Mouse (Mus musculus): ENCODE data around the gene Snx14. TPM values are rescaled to one million over a fixed set of nuclear protein-coding genes. Genes with fewer than 3 reads are reported as not detected.

Snx14 gene
- polyA plus RNA-seq, 1 experiment from 2014 or later, result 20.3 TPM

DNA sequence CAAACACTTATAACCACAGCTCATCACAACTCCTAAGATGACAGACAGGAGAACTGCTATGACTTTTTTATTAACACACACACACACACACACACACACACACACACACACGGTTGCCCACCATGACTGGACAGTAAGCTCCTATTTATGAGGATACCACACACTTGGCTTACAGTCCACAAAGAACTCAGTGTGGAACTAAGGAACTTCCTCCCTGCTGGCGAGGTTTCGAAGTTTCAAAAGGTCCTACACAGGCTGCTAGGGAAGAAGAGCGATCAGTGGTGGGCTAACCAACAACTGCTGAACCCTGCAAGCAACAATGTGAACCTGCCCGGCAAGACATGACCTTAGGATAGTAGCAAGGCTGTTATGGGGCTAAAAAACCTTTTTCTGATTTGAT lies 61.3 kb downstream of the Snx14 start:
- TF ChIP-seq CTCF (IDR thresholded peaks at IDR 0.05) (no peak), EP300 (IDR thresholded peaks at IDR 0.05) (no peak)
- Histone ChIP-seq H3K9me3 (ENCODE audit: low read length) (no peaks in the 10 kb centered on the region), H3K36me3 (ENCODE audit: insufficient read depth, low read length) (no peaks in the 10 kb centered on the region; the same call in 1 of the 2 replicates), H3K4me2 (replicated peaks; ENCODE audit: low read depth, low read length) (no peak overlapping the region), H3K4me1 (ENCODE audit: insufficient read depth, low read depth, low read length) (no peaks in the 10 kb centered on the region), H3K27ac (ENCODE audit: low read length) (no peak overlapping the region), H3K4me3 (ENCODE audit: low read depth, low read length) (no peak overlapping the region), H3K9ac (replicated peaks; ENCODE audit: low read depth) (no peak overlapping the region), H3K27me3 (replicated peaks; ENCODE audit: insufficient read depth, low read length) (no peaks in the 10 kb centered on the region)
- ATAC-seq, result no peak
- WGBS, result 87% methylated on average over 5 of the region's 5 CpGs
- no peak for DNase-seq (ENCODE audit: low spot score)

DNA sequence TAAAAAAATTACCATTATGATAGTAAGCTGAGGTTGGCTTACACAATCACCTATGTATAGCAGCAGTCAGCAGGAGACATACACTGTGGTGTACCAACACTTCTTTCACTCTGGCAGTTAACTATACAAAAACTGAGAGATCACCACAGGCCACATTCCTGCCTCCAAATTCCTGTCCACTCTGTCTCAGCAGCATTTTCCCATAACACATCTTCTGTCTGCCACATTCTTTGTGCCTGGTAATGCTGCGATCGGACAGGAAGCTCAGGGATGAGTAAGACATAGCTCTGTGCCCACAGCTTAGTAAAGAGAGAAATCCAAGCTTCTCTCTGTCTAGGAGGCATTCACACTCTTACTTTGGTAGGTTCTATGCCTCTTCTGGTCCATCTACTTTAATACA lies 65.8 kb downstream of the Snx14 start:
- 78% methylated on average over 2 of the region's 2 CpGs for WGBS
- no peaks in the 10 kb centered on the region for H3K36me3 ChIP-seq (ENCODE audit: insufficient read depth, low read length)
- TF ChIP-seq EP300 (IDR thresholded peaks at IDR 0.05), result no peak
- no peak for TF ChIP-seq CTCF (IDR thresholded peaks at IDR 0.05)
- no peaks in the 10 kb centered on the region for H3K9me3 ChIP-seq (ENCODE audit: low read length)
- H3K4me3 ChIP-seq (ENCODE audit: low read depth, low read length), result no peak overlapping the region
- H3K4me2 ChIP-seq (replicated peaks; ENCODE audit: low read depth, low read length), result no peak overlapping the region
- no peak for ATAC-seq
- no peak overlapping the region for H3K9ac ChIP-seq (replicated peaks; ENCODE audit: low read depth)
- DNase-seq (ENCODE audit: low spot score), result no peak
- no peaks in the 10 kb centered on the region for H3K27me3 ChIP-seq (replicated peaks; ENCODE audit: insufficient read depth, low read length)
- no peaks in the 10 kb centered on the region for H3K4me1 ChIP-seq (ENCODE audit: insufficient read depth, low read depth, low read length)
- H3K27ac ChIP-seq (ENCODE audit: low read length), result no peak overlapping the region

DNA sequence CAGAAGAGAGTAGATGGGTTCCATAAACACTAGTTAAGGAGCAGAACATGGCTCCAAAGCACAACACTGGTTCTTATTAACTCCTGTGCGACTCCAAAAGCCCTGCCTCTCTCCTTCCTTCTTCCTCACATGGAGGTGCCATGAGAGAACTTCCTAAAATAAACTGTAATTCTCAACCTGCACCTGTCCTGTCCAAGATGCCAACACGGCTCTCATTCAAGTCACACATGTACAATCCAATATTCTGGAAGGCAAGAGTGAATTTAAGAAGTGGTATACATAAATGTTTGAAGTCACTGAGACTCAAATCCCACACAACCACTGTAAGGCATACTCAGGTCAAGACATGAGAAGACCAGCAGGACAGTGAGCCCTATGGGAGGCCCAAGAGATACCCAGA lies 67.6 kb downstream of the Snx14 start:
- DNase-seq (ENCODE audit: low spot score), result no peak
- H3K9me3 ChIP-seq (ENCODE audit: low read length), result no peaks in the 10 kb centered on the region
- TF ChIP-seq CTCF (IDR thresholded peaks at IDR 0.05) (no peak), EP300 (IDR thresholded peaks at IDR 0.05) (no peak)
- H3K9ac ChIP-seq (replicated peaks; ENCODE audit: low read depth), result no peak overlapping the region
- H3K4me2 ChIP-seq (replicated peaks; ENCODE audit: low read depth, low read length), result no peak overlapping the region
- no peak overlapping the region for H3K4me3 ChIP-seq (ENCODE audit: low read depth, low read length)
- no peak overlapping the region for H3K27ac ChIP-seq (ENCODE audit: low read length)
- no peaks in the 10 kb centered on the region for H3K27me3 ChIP-seq (replicated peaks; ENCODE audit: insufficient read depth, low read length)
- WGBS, result 88% methylated on average over 2 of the region's 2 CpGs
- no peak for ATAC-seq
- no peaks in the 10 kb centered on the region for H3K4me1 ChIP-seq (ENCODE audit: insufficient read depth, low read depth, low read length)
- no peaks in the 10 kb centered on the region for H3K36me3 ChIP-seq (ENCODE audit: insufficient read depth, low read length)

DNA sequence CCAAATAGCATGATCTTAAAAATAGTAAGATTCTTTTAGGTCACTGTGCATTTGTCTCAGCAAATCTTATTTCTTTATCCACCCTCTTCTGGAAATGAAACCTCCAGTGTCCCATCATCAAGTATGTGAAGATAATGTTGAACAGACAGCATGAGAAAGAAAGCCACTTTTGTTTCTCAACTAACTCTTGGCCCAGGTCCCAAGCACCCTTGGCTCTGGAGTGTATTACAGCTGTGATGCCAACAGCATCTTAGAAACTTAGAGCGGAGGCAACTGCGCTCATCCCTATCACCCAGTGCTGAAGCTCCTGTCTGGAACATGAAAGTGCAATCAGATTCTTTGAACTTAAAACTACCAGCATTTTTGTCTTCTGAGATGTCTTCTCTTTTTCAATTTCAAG lies 69.1 kb downstream of the Snx14 start:
- Histone ChIP-seq H3K4me1 (ENCODE audit: insufficient read depth, low read depth, low read length) (no peaks in the 10 kb centered on the region), H3K27me3 (replicated peaks; ENCODE audit: insufficient read depth, low read length) (no peaks in the 10 kb centered on the region), H3K36me3 (ENCODE audit: insufficient read depth, low read length) (no peaks in the 10 kb centered on the region), H3K9ac (replicated peaks; ENCODE audit: low read depth) (no peak overlapping the region), H3K9me3 (ENCODE audit: low read length) (no peaks in the 10 kb centered on the region), H3K27ac (ENCODE audit: low read length) (no peak overlapping the region), H3K4me2 (replicated peaks; ENCODE audit: low read depth, low read length) (no peak overlapping the region), H3K4me3 (ENCODE audit: low read depth, low read length) (no peak overlapping the region)
- no peak for TF ChIP-seq CTCF (IDR thresholded peaks at IDR 0.05)
- TF ChIP-seq EP300 (IDR thresholded peaks at IDR 0.05), result no peak
- ATAC-seq (no peak), DNase-seq (ENCODE audit: low spot score) (no peak)
- WGBS, result 71% methylated on average over 2 of the region's 2 CpGs

DNA sequence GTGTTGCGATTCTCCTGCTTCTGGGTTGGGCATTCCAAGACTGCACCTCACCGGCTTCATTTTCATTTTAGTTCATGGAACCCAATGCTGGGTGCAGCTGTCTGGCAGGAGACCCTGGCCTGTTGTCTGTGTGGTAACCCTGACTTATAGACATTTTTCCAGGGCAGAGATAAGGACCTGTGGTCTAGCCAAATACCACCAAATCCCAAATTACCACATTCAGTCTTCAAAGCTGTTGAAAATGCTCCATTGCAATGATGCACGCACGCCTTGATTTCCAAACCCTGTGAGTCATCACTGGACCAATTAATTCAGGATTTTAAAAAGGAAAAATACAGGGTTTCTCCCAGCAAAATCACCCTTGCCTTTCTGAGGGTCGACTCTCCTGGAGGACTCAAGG lies 70.3 kb downstream of the Snx14 start:
- Histone ChIP-seq H3K4me2 (replicated peaks; ENCODE audit: low read depth, low read length) (no peak overlapping the region), H3K27ac (ENCODE audit: low read length) (no peak overlapping the region), H3K36me3 (ENCODE audit: insufficient read depth, low read length) (no peaks in the 10 kb centered on the region), H3K9me3 (ENCODE audit: low read length) (no peaks in the 10 kb centered on the region), H3K4me3 (ENCODE audit: low read depth, low read length) (no peak overlapping the region), H3K27me3 (replicated peaks; ENCODE audit: insufficient read depth, low read length) (no peaks in the 10 kb centered on the region), H3K4me1 (ENCODE audit: insufficient read depth, low read depth, low read length) (no peaks in the 10 kb centered on the region), H3K9ac (replicated peaks; ENCODE audit: low read depth) (no peak overlapping the region)
- no peak for ATAC-seq
- DNase-seq (ENCODE audit: low spot score), result no peak
- TF ChIP-seq CTCF (IDR thresholded peaks at IDR 0.05) (no peak), EP300 (IDR thresholded peaks at IDR 0.05) (no peak)
- 92% methylated on average over 5 of the region's 5 CpGs for WGBS

DNA sequence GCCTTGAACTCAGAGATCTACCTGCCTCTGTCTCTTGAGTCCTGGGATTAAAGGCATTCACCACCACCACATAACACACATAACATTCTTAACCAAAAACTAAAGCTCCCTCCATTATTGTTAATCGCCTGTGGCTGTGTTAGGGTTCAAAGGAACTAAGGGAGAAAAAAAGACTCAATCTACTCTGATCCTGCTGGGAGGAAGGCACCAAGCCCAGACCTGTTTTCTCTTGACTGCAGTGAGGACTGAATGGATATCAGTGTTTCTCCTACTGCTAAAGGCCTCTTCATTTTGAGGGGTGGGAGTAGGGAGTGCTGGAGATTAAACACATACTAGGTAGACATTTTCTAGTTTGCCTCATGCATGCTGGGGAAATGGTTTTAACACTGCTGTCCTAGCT lies 71.0 kb downstream of the Snx14 start:
- no peak overlapping the region for H3K9ac ChIP-seq (replicated peaks; ENCODE audit: low read depth)
- no peaks in the 10 kb centered on the region for H3K27me3 ChIP-seq (replicated peaks; ENCODE audit: insufficient read depth, low read length)
- H3K4me1 ChIP-seq (ENCODE audit: insufficient read depth, low read depth, low read length), result no peaks in the 10 kb centered on the region
- no peaks in the 10 kb centered on the region for H3K36me3 ChIP-seq (ENCODE audit: insufficient read depth, low read length)
- 88% methylated on average over 1 of the region's 1 CpGs for WGBS
- H3K9me3 ChIP-seq (ENCODE audit: low read length), result no peaks in the 10 kb centered on the region
- H3K27ac ChIP-seq (ENCODE audit: low read length), result no peak overlapping the region
- no peak for DNase-seq (ENCODE audit: low spot score)
- TF ChIP-seq EP300 (IDR thresholded peaks at IDR 0.05) (no peak), CTCF (IDR thresholded peaks at IDR 0.05) (no peak)
- H3K4me3 ChIP-seq (ENCODE audit: low read depth, low read length), result no peak overlapping the region
- ATAC-seq, result no peak
- no peak overlapping the region for H3K4me2 ChIP-seq (replicated peaks; ENCODE audit: low read depth, low read length)

DNA sequence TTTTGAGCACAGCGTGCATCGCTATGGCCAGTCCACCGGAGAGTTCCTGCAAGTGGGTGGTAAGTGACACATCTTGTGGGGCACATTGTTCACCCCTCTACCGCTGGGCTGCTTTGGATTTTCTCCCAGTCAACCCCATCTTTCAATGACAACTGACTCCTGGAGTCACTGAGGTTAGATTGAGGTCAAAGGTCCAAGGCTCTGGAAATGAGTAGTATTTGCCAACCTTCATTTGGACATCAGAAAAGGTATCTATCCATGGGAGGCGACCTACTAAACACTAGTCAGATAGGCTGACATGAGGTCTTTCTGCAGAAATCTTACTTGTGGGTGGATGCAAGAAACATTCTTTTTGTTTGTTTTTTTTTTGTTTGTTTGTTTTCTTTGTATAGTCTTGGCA lies 71.4 kb downstream of the Snx14 start:
- no peak overlapping the region for H3K27ac ChIP-seq (ENCODE audit: low read length)
- WGBS, result 79% methylated on average over 5 of the region's 5 CpGs
- no peaks in the 10 kb centered on the region for H3K4me1 ChIP-seq (ENCODE audit: insufficient read depth, low read depth, low read length)
- no peak for ATAC-seq
- no peak for DNase-seq (ENCODE audit: low spot score)
- no peak overlapping the region for H3K4me2 ChIP-seq (replicated peaks; ENCODE audit: low read depth, low read length)
- H3K9me3 ChIP-seq (ENCODE audit: low read length), result no peaks in the 10 kb centered on the region
- no peaks in the 10 kb centered on the region for H3K36me3 ChIP-seq (ENCODE audit: insufficient read depth, low read length)
- no peaks in the 10 kb centered on the region for H3K27me3 ChIP-seq (replicated peaks; ENCODE audit: insufficient read depth, low read length)
- no peak overlapping the region for H3K4me3 ChIP-seq (ENCODE audit: low read depth, low read length)
- no peak overlapping the region for H3K9ac ChIP-seq (replicated peaks; ENCODE audit: low read depth)
- TF ChIP-seq EP300 (IDR thresholded peaks at IDR 0.05), result no peak
- no peak for TF ChIP-seq CTCF (IDR thresholded peaks at IDR 0.05)

Measured in lung, postnatal 0 days (tissue).